Mouse (Mus musculus): Measurements from ENCODE around the gene Abcc6. TPM values are rescaled to one million over a fixed set of nuclear protein-coding genes. Genes with fewer than 3 reads are reported as not detected.

Gene Abcc6
- polyA plus RNA-seq, 1 experiment from 2014 or later = 0.56 TPM

DNA sequence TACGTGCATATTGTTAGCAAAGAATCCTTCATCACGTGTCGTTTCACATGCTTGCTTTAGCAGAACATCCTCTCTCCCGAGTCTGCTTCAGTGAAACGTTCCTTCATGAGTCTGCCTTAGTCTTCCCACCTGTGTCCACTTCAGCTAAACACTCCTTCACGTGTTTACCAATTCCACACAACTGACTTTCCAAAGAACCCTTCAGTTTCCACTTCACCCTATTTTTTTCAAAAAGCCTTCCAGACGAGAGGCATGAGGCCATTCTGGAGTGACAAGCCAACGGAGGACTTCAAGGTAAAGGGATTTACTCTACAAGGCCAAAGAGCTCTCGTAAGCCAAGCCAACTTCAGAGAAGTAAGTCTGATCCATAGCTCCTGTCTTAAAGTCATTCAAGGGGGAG is 4.7 kb downstream of the Abcc6 start:
- Histone ChIP-seq H3K9ac (replicated peaks) (no peak overlapping the region), H3K9me3 (replicated peaks) (no peaks in the 10 kb centered on the region), H3K4me2 (no peak overlapping the region), H3K4me3 (replicated peaks) (no peak overlapping the region), H3K36me3 (no peaks in the 10 kb centered on the region), H3K27me3 (replicated peaks) (0 out of 2 replicates have a peak, but pooled peaks cover under 1% of the 10 kb centered on the region), H3K4me1 (no peaks in the 10 kb centered on the region), H3K27ac (replicated peaks) (no peak overlapping the region)
- ATAC-seq (ENCODE audit: low FRiP score) = no peak
- WGBS = 87% methylated on average over 9 of the region's 9 CpGs

DNA sequence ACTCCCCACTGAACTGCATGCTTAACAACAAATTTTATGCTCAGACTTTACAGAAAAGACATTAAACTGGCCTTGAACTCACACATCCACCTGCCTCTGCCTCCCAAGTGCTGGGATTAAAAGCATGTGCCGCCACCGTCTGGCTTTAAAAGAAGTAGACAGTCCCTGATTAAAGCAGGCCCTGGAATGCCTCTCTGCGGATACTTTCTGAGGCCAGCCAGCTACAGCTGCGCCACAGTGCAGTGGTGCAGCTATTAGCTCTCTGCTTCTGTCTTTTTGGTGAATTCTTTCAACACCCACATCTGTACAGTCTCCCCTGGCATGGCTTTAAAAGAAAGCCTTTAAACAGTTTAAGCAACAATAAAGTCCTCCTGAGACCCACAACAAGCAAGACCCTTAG is 8.2 kb downstream of the Abcc6 start:
- no peak overlapping the region for H3K9ac ChIP-seq (replicated peaks)
- peaks cover 12% of the 10 kb centered on the region; the same call in 1 of the 2 replicates for H3K4me1 ChIP-seq
- 18% methylated on average over 4 of the region's 4 CpGs for WGBS
- H3K36me3 ChIP-seq = no peaks in the 10 kb centered on the region
- ATAC-seq (ENCODE audit: low FRiP score) = no peak
- no peaks in the 10 kb centered on the region for H3K9me3 ChIP-seq (replicated peaks)
- no peak overlapping the region for H3K27ac ChIP-seq (replicated peaks)
- no peaks in the 10 kb centered on the region for H3K27me3 ChIP-seq (replicated peaks)
- H3K4me3 ChIP-seq (replicated peaks) = no peak overlapping the region
- H3K4me2 ChIP-seq = no peak overlapping the region

DNA sequence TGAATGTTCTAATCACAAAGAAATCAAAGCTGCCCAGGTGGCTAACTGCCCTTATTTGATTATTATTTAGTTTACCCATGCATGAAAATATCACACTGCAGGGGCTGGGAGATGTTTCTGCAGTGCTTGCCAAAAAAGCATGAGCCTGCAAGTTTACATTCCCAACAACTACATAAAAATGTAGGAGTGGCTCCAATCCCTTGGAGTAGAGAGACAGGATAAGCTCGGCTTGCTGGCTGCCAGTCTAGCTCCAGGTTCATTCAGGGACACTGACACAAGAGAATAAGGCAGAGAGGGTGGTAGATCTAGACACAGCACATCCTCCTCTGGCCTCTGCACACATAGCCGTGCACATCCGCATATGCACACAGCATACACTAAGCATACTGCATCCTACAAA is 10.5 kb downstream of the Abcc6 start:
- WGBS = 67% methylated on average over 3 of the region's 3 CpGs

DNA sequence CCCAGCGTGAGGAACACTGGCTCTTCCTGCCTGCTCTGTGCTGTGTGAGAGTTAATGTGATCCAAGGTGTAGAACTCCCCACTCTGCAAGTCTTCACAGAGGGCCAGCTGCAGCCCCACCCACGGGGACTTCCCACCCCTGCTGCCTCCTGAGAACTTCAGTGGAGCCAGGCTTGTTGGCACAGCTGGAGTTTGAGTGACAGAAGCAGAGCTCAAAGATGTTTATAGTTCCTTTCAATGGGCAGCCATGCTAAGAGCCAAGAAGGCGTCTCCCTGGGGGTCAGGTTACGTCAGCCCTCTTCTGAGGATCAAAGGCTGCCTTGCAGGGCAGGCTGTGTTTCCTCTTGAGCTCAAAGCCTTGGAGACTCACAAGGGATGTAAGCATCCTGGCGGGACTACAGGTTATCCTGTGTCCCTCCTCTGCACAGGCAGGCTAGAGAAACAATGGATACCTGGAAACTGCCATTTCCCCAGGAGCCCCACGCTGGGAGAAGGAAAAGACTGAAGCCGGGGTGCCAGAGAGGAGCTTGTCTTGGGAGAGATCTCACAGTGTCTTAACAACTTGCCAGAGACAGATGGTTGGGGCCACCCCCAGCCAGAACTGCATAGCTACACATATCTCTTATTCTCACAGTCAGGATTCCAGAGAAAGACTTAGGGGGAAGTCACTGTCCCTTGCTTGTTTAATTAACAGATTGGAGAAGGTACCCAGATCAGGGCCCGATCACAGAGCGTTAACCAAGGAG is 16.7 kb downstream of the Abcc6 start:
- Histone ChIP-seq H3K4me2 (no peak overlapping the region), H3K9ac (replicated peaks) (no peak overlapping the region), H3K9me3 (replicated peaks) (no peaks in the 10 kb centered on the region), H3K36me3 (no peaks in the 10 kb centered on the region), H3K4me1 (0 out of 2 replicates have a peak, but pooled peaks cover 8% of the 10 kb centered on the region), H3K27me3 (replicated peaks) (no peaks in the 10 kb centered on the region), H3K27ac (replicated peaks) (peak overlapping the region; percentile 33), H3K4me3 (replicated peaks) (no peak overlapping the region)
- 0 out of 2 replicates have a peak, but pooled peaks have one; percentile 54 for ATAC-seq (ENCODE audit: low FRiP score)
- 22% methylated on average over 9 of the region's 9 CpGs for WGBS

More for the DNA sequence above, 10.5 kb downstream of the Abcc6 start:
- ATAC-seq (ENCODE audit: low FRiP score) = no peak
- H3K27me3 ChIP-seq (replicated peaks) = no peaks in the 10 kb centered on the region
- H3K4me2 ChIP-seq = no peak overlapping the region
- no peak overlapping the region for H3K4me3 ChIP-seq (replicated peaks)
- peaks cover 12% of the 10 kb centered on the region; the same call in 1 of the 2 replicates for H3K4me1 ChIP-seq
- no peak overlapping the region for H3K27ac ChIP-seq (replicated peaks)
- H3K36me3 ChIP-seq = no peaks in the 10 kb centered on the region
- no peaks in the 10 kb centered on the region for H3K9me3 ChIP-seq (replicated peaks)
- no peak overlapping the region for H3K9ac ChIP-seq (replicated peaks)

DNA sequence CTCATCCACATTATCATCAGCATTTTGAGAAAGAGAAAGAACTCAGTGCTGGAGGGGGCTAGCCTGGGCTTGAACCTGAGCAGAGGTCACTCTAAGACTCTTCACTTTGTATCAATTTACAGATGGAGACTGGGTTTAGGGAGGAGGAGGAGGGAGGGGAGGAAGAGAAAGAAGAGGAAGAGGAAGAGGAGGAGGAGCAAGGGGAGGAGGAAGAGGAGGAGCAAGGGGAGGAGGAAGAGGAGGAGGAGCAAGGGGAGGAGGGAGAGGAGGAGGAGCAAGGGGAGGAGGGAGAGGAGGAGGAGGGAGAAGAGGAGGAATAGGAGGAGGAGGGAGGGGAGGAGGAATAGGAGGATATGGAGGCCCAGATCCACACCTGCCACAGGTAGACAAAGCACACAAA is 18.0 kb downstream of the Abcc6 start:
- Histone ChIP-seq H3K4me2 (no peak overlapping the region), H3K4me1 (0 out of 2 replicates have a peak, but pooled peaks cover 6% of the 10 kb centered on the region), H3K9ac (replicated peaks) (no peak overlapping the region), H3K4me3 (replicated peaks) (no peak overlapping the region), H3K27ac (replicated peaks) (no peak overlapping the region), H3K36me3 (no peaks in the 10 kb centered on the region), H3K9me3 (replicated peaks) (no peaks in the 10 kb centered on the region), H3K27me3 (replicated peaks) (no peaks in the 10 kb centered on the region)
- ATAC-seq (ENCODE audit: low FRiP score) = no peak

DNA sequence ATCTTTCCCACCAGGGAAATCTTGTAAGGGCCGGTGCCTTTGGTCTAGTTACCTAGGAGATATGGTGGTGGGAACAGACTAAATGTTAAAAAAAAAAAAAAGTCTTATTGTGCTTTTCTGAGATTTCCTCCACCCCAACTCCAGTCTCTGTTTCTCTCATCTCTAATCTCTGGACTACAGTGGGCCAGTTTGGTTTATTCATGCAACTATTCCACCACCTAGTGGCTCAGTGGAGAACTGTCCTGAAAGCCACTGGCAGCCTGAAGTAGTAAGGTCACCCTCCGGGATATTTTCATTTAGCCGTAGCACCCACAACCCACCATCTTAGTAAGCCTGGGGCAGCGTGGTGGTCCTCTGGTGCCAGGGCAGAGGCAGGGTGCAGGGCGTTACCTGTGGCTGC is 20.5 kb downstream of the Abcc6 start:
- no peaks in the 10 kb centered on the region for H3K36me3 ChIP-seq
- no peak overlapping the region for H3K9ac ChIP-seq (replicated peaks)
- peak; percentile 66; the same call in 1 of the 2 replicates for ATAC-seq (ENCODE audit: low FRiP score)
- no peak overlapping the region for H3K27ac ChIP-seq (replicated peaks)
- WGBS = 26% methylated on average over 5 of the region's 5 CpGs
- no peaks in the 10 kb centered on the region for H3K27me3 ChIP-seq (replicated peaks)
- no peaks in the 10 kb centered on the region for H3K9me3 ChIP-seq (replicated peaks)
- H3K4me1 ChIP-seq = 0 out of 2 replicates have a peak, but pooled peaks cover 6% of the 10 kb centered on the region
- no peak overlapping the region for H3K4me2 ChIP-seq
- H3K4me3 ChIP-seq (replicated peaks) = no peak overlapping the region

DNA sequence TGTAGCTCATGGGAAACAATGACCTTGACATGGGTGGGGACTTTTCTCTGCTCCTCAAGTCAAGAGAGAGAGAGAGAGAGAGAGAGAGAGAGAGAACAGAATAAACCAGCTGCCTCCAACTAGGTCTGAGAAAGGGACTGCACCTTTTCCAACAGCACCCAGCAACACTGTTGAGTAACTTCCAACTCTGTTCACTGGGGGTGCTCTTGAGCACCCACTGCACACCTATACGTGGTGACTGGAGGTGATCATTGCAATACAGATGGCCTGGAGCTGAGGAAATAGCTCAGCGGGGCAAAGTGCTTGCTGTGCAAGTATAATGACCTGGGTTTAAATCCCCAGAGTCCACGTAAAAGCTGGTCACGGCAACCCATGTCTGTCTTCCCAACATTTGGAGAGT is 27.4 kb downstream of the Abcc6 start:
- WGBS = 60% methylated on average over 4 of the region's 4 CpGs
- Histone ChIP-seq H3K4me3 (replicated peaks) (no peak overlapping the region), H3K4me2 (no peak overlapping the region), H3K27ac (replicated peaks) (no peak overlapping the region), H3K36me3 (no peaks in the 10 kb centered on the region), H3K9me3 (replicated peaks) (no peaks in the 10 kb centered on the region), H3K27me3 (replicated peaks) (no peaks in the 10 kb centered on the region), H3K4me1 (no peaks in the 10 kb centered on the region), H3K9ac (replicated peaks) (no peak overlapping the region)
- ATAC-seq (ENCODE audit: low FRiP score) = no peak

DNA sequence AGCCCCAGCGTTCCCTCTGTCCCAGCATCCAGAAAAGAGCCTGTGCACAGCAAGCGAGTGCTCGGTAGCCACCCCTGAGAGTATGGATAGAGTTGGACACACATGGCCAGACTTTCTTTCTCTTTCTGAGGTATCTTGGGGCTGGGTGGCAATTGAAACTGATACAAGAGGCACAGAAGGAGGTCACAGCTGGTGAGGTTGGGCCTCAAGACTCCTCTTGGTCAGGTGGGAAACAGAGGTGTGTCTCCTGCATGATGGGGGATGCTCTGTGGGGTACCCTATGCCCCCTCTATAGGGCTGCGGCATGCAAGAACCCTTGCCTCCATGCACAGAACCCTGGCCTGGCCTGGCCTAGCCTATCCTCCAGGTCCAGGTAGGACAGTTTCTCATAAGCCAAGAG is 29.5 kb downstream of the Abcc6 start:
- Histone ChIP-seq H3K9me3 (replicated peaks) (no peaks in the 10 kb centered on the region), H3K27me3 (replicated peaks) (no peaks in the 10 kb centered on the region), H3K27ac (replicated peaks) (no peak overlapping the region), H3K36me3 (no peaks in the 10 kb centered on the region), H3K4me1 (no peaks in the 10 kb centered on the region), H3K4me3 (replicated peaks) (no peak overlapping the region), H3K9ac (replicated peaks) (no peak overlapping the region), H3K4me2 (no peak overlapping the region)
- 94% methylated on average over 4 of the region's 4 CpGs for WGBS
- no peak for ATAC-seq (ENCODE audit: low FRiP score)

DNA sequence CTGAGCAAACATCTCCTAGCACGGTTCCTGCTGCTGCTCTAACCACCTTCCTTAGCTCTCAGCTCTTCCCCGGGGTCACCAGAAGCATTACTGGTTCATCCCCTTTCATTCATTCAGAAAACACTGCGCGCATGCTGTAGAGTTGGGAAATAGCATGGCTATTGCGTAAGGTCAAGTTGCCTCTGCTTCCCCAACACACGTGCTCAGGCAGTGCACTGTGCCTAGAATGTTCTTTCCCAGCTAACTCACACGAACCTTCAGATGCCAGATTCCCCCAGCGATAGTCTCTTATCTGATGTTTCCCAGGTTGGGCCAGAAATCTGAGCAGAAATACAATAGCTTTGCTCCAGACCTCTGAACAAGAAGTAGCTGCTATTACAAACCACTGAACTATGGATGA is 37.6 kb downstream of the Abcc6 start:
- Histone ChIP-seq H3K4me3 (replicated peaks) (no peak overlapping the region), H3K4me2 (no peak overlapping the region), H3K27me3 (replicated peaks) (no peaks in the 10 kb centered on the region), H3K9me3 (replicated peaks) (no peaks in the 10 kb centered on the region), H3K9ac (replicated peaks) (no peak overlapping the region), H3K27ac (replicated peaks) (no peak overlapping the region), H3K4me1 (no peaks in the 10 kb centered on the region), H3K36me3 (no peaks in the 10 kb centered on the region)
- WGBS = 89% methylated on average over 8 of the region's 8 CpGs
- no peak for ATAC-seq (ENCODE audit: low FRiP score)

DNA sequence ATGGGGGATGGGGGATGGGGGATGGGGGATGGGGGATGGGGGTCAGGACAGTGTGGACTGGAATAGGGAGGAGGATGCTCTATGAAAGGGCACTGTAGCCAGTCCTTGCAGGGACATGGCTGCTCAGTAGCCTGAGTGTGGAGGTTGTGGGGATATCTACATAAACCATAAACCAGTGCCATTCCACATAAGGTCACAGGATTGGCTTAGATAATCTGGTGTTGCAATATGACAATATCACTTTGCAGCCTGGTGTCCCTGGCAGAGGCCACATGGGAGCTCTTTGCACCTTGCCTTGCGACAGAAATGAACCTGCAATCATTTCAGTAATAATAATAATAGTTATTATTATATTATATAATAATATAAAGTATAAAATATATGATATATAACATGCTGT is 41.8 kb downstream of the Abcc6 start:
- no peak overlapping the region for H3K4me3 ChIP-seq (replicated peaks)
- no peak overlapping the region for H3K27ac ChIP-seq (replicated peaks)
- H3K4me2 ChIP-seq = no peak overlapping the region
- ATAC-seq (ENCODE audit: low FRiP score) = no peak
- H3K36me3 ChIP-seq = no peaks in the 10 kb centered on the region
- no peaks in the 10 kb centered on the region for H3K9me3 ChIP-seq (replicated peaks)
- WGBS = 91% methylated on average over 1 of the region's 1 CpGs
- no peak overlapping the region for H3K9ac ChIP-seq (replicated peaks)
- no peaks in the 10 kb centered on the region for H3K27me3 ChIP-seq (replicated peaks)
- H3K4me1 ChIP-seq = no peaks in the 10 kb centered on the region

DNA sequence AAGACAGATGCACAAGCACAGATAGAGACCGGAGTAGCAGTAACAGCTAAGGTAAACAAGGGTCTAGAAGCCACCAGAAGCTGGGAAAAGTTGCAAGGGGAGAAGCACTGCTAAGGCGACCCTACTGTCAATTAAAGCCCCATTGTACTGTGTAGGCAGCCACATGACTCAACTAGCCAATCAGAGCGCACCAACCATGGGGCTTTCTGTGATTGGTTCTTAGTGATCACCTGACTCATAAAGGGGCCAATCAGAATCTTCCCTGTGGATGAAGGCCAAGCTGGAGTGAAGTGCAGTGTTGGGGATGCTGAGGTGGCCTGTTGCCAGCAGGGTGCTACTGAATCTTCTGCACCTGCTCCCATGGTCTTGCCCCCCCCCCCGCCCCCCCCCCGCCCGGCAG is 43.2 kb downstream of the Abcc6 start:
- Histone ChIP-seq H3K27ac (replicated peaks) (no peak overlapping the region), H3K4me2 (no peak overlapping the region), H3K4me3 (replicated peaks) (no peak overlapping the region), H3K27me3 (replicated peaks) (no peaks in the 10 kb centered on the region), H3K4me1 (no peaks in the 10 kb centered on the region), H3K9ac (replicated peaks) (no peak overlapping the region), H3K9me3 (replicated peaks) (no peaks in the 10 kb centered on the region), H3K36me3 (no peaks in the 10 kb centered on the region)
- no peak for ATAC-seq (ENCODE audit: low FRiP score)
- WGBS = 74% methylated on average over 6 of the region's 6 CpGs

DNA sequence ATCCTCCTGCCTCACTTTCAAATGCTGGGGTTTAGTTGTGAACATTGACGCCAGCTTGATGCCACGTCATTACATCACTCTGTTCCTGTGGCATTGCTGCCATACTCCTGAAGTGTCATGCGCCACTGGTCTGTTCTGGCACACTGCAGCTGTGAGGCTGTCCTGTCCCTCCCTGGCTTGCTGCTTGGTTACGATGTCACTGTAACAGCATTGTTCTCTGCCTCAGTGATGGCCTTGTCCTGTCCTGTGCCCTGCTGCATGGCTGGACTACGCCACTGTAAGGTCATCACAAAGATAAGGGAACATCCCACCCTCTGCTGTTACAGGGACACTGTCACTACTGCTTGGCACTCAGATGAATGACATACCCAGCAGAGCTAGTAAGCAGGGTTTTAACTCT is 48.5 kb downstream of the Abcc6 start:
- ATAC-seq (ENCODE audit: low FRiP score) = no peak
- Histone ChIP-seq H3K4me3 (replicated peaks) (no peak overlapping the region), H3K9me3 (replicated peaks) (no peaks in the 10 kb centered on the region), H3K27ac (replicated peaks) (no peak overlapping the region), H3K36me3 (no peaks in the 10 kb centered on the region), H3K4me1 (no peaks in the 10 kb centered on the region), H3K9ac (replicated peaks) (no peak overlapping the region), H3K27me3 (replicated peaks) (no peaks in the 10 kb centered on the region), H3K4me2 (no peak overlapping the region)
- 84% methylated on average over 5 of the region's 5 CpGs for WGBS

All from neural tube, embryonic 15.5 days (tissue).